Mouse (Mus musculus): ENCODE results near the gene Rpn1.

DNA sequence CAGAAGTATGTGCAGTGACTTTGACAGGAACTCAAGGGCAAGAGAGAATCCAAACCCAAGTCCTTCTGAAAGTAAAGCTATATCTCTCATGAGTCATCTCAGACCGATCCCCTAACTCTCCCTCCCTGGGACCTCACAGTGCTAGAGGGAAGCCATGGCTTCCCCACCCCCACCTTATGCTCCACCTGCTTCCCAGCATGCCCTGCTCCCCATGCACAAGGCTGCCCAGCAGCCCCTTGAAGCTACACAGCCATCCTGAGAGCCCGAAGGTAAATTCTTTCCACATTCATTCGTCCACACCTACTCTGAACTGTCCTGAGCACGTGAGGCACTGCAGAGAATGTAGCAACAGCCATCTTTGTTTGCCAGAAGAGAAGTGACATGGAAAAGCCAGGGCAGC, 40.3 kb downstream of the Rpn1 start:
- no peak for TF ChIP-seq CTCF (IDR thresholded peaks at IDR 0.05; ENCODE audit: control insufficient read depth, insufficient read depth, insufficient read length)
- no peak for TF ChIP-seq MAX (IDR thresholded peaks at IDR 0.05)
- no peak for TF ChIP-seq CEBPB (IDR thresholded peaks at IDR 0.05; ENCODE audit: low read depth)
- no peak for TF ChIP-seq MYOD1 (IDR thresholded peaks at IDR 0.05; ENCODE audit: control insufficient read depth, insufficient read length, low read depth)
